Mouse (Mus musculus) limb, embryonic 14.5 days (tissue): ENCODE measurements at regions not wholly inside any gene's neighbourhood (a gene's known extent, or its start where the extent isn't known, plus 50 kb on each side); places are given as distances from the start of the nearest gene placed in this dataset.

Source experiments
- ATAC-seq: fragments of 200-750 bp; cut with Nextera tagmentation; 2 replicates; pipeline ENCODE4 v1.8.0; 2017; ENCODE audit warnings: low read depth, moderate number of reproducible peaks, moderate TSS enrichment; ENCODE audit not compliant: low FRiP score
- DNase-seq: peaks from one replicate; pipeline ENCODE4 v3.0.0-alpha.2; 2015; ENCODE audit warnings: low spot score
- H3K27ac ChIP-seq: fragments of 300-500 bp; sonication (generic); replicated peaks from 2 replicates; pipeline ENCODE4 v1.5.1; 2014; ENCODE audit warnings: low read depth, mild to moderate bottlenecking, low read length, moderate library complexity, mixed read lengths
- H3K27me3 ChIP-seq: fragments of 300-500 bp; sonication (generic); 2 replicates; pipeline ENCODE4 v1.6.1; 2014; ENCODE audit warnings: low read length, mixed read lengths; ENCODE audit not compliant: control insufficient read depth, insufficient read depth
- H3K36me3 ChIP-seq: fragments of 300-500 bp; sonication (generic); 2 replicates; pipeline ENCODE4 v1.6.1; 2014; ENCODE audit warnings: mild to moderate bottlenecking, low read length, moderate library complexity, mixed read lengths; ENCODE audit not compliant: control insufficient read depth, insufficient read depth
- H3K4me1 ChIP-seq: fragments of 300-500 bp; sonication (generic); 2 replicates; pipeline ENCODE4 v1.6.1; 2014; ENCODE audit warnings: antibody characterized with exemption, low read length, mixed read lengths; ENCODE audit not compliant: control insufficient read depth, insufficient read depth
- H3K4me2 ChIP-seq: fragments of 300-500 bp; sonication (generic); replicated peaks from 2 replicates; pipeline ENCODE4 v1.6.1; 2014; ENCODE audit warnings: low read depth, mild to moderate bottlenecking, low read length, moderate library complexity; ENCODE audit not compliant: severe bottlenecking
- H3K4me3 ChIP-seq: fragments of 300-500 bp; sonication (generic); replicated peaks from 2 replicates; pipeline ENCODE4 v1.5.1; 2014; ENCODE audit warnings: low read length
- H3K9ac ChIP-seq: fragments of 300-500 bp; sonication (generic); 2 replicates; pipeline ENCODE4 v1.6.1; 2014; ENCODE audit warnings: mild to moderate bottlenecking, low read depth, low read length, moderate library complexity; ENCODE audit not compliant: severe bottlenecking
- H3K9me3 ChIP-seq: fragments of 300-500 bp; sonication (generic); 2 replicates; pipeline ENCODE4 v1.6.1; 2016; ENCODE audit warnings: low read length; ENCODE audit not compliant: control insufficient read depth
- POLR2A ChIP-seq: fragments of 200-500 bp; IDR thresholded peaks from 2 replicates; pipeline ENCODE4 v1.8.0; 2012; ENCODE audit warnings: inconsistent platforms, mild to moderate bottlenecking, moderate library complexity, borderline replicate concordance; ENCODE audit not compliant: insufficient read depth, insufficient read length; ENCODE audit errors: extremely low read depth
- WGBS: fragments of 180-500 bp; shearing (Covaris S2); extraction: QIAGEN DNeasy Blood & Tissue Kit; methylation state at CpG from one replicate; pipeline ENCODE4 v1.1.7; 2014; 5-methylcytosine and 5-hydroxymethylcytosine counted together

DNA sequence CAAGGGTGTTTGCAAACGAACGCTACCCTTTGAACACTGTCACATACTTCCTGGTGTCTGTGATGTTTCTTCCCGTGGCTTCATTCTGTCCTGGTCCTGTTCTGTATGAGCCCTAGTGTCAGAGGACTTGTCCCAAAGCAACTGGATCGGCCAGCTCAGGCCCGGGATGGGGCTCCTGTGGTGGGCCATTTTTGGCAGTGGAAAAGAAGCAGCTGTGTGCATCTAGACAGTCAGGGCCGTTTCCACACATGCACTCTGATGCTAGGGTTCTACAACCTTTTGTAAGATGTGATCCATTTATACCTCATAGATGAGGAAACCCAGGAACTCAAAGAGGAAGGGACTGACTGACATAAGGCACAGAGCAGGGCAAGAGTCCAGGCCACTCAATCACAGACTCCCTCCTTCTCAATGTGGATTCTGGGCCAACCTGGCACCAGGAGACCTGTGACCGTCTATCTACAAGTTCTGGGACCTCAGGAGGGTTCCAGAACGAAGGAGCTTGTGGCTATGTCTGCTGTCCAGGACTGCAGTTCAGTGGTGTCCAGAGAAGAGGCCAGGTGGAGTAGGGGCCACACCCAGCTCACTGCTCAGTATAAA lies 155.2 kb downstream of the Trim29 start:
- no peak overlapping the region for H3K9ac ChIP-seq
- no peak overlapping the region for H3K4me3 ChIP-seq
- H3K4me2 ChIP-seq = no peak overlapping the region
- ATAC-seq (no peak), DNase-seq (no peak)
- H3K27ac ChIP-seq = no peak overlapping the region
- no peaks in the 10 kb centered on the region for H3K36me3 ChIP-seq
- H3K9me3 ChIP-seq = no peaks in the 10 kb centered on the region
- 68% methylated on average over 8 of the region's 8 CpGs for WGBS
- no peaks in the 10 kb centered on the region for H3K27me3 ChIP-seq
- no peaks in the 10 kb centered on the region for H3K4me1 ChIP-seq
- no peak for TF ChIP-seq POLR2A

DNA sequence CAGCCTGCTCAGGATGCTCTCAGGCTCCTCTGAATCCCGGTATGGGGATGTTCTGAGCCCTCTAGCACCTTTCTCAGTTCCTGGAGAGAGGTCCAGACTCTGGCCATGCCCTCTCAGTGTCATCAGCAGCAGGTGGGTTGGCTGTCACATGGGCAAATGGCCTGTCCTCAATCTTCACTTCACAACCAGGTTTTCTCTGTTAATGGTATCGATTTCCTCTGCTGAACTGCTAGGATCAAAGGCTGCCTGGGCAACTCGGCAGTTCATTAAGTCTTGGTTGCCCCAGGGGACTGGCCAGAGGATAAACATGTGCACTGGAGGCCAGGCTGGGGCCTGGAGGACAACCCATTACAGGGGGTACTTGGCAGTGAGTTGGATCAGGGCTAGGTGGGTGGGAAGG lies 156.2 kb downstream of the Trim29 start:
- 14% methylated on average over 3 of the region's 3 CpGs for WGBS
- no peaks in the 10 kb centered on the region for H3K9me3 ChIP-seq
- TF ChIP-seq POLR2A = no peak
- no peak overlapping the region for H3K4me3 ChIP-seq
- no peak overlapping the region for H3K27ac ChIP-seq
- H3K4me1 ChIP-seq = no peaks in the 10 kb centered on the region
- no peak overlapping the region for H3K9ac ChIP-seq
- H3K27me3 ChIP-seq = no peaks in the 10 kb centered on the region
- DNase-seq (no peak), ATAC-seq (no peak)
- no peaks in the 10 kb centered on the region for H3K36me3 ChIP-seq
- no peak overlapping the region for H3K4me2 ChIP-seq

DNA sequence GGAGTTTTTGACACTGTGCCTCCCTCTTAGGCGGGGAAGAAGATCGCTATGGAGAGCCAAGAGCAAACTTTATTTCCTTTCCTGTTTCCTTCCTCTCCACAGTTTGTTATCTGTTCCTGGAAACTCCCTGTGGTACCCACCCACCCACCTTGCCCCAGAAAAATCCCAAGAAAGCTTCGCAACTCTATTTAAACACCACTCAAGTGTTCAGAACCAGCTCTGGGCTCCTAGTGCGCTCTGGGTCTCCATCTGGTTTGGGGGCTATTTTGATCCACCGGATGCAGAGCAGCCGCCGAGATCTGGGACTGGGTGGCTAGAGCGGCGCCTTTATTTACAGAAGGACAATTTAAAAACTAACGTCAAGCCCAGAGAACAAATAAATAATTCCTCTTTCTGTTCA lies 158.6 kb downstream of the Trim29 start:
- Histone ChIP-seq H3K4me2 (no peak overlapping the region), H3K27me3 (no peaks in the 10 kb centered on the region), H3K4me3 (no peak overlapping the region), H3K27ac (no peak overlapping the region), H3K9me3 (no peaks in the 10 kb centered on the region), H3K4me1 (no peaks in the 10 kb centered on the region), H3K36me3 (no peaks in the 10 kb centered on the region), H3K9ac (no peak overlapping the region)
- TF ChIP-seq POLR2A = no peak
- ATAC-seq (no peak), DNase-seq (no peak)
- WGBS = 87% methylated on average over 10 of the region's 10 CpGs

- Histone ChIP-seq H3K27ac (no peak overlapping the region), H3K4me1 (no peaks in the 10 kb centered on the region), H3K9me3 (no peaks in the 10 kb centered on the region), H3K4me3 (no peak overlapping the region), H3K36me3 (no peaks in the 10 kb centered on the region), H3K4me2 (no peak overlapping the region), H3K27me3 (no peaks in the 10 kb centered on the region), H3K9ac (no peak overlapping the region)
- no peak for TF ChIP-seq POLR2A
- ATAC-seq (no peak), DNase-seq (no peak)
- 66% methylated on average over 2 of the region's 2 CpGs for WGBS
Observed at GRCm38 (mm10) chr9:43472231-43472630, 161.6 kb downstream of the Trim29 start.

DNA sequence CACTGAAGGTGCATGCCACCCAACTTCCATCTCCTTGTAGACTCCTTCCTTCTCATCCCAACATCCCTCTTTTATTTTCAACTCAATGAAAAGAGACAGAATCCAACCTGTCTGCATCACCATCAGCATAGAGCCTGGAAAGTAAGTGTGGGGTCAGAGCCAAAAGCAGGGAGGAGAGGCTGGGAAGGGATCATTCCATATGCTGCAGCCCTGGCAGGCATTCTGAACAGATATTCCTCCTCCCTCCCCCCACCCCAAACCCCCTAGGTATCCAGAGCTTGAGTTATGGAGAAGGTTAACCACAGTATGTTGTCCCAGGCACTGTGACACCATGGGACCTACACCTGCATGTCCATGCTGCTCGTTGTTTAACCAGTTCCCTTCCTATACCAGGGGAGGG lies 162.5 kb downstream of the Trim29 start:
- H3K4me2 ChIP-seq = no peak overlapping the region
- H3K27me3 ChIP-seq = no peaks in the 10 kb centered on the region
- ATAC-seq (no peak), DNase-seq (no peak)
- H3K9me3 ChIP-seq = no peaks in the 10 kb centered on the region
- H3K27ac ChIP-seq = no peak overlapping the region
- H3K9ac ChIP-seq = no peak overlapping the region
- no peaks in the 10 kb centered on the region for H3K36me3 ChIP-seq
- no peak overlapping the region for H3K4me3 ChIP-seq
- 44% methylated on average over 1 of the region's 1 CpGs for WGBS
- no peaks in the 10 kb centered on the region for H3K4me1 ChIP-seq
- no peak for TF ChIP-seq POLR2A

GRCm38 (mm10) chr9:43473601-43474302 lies 163.1 kb downstream of the Trim29 start:
- Histone ChIP-seq H3K36me3 (no peaks in the 10 kb centered on the region), H3K27me3 (no peaks in the 10 kb centered on the region), H3K4me2 (no peak overlapping the region), H3K4me1 (no peaks in the 10 kb centered on the region), H3K27ac (no peak overlapping the region), H3K4me3 (no peak overlapping the region), H3K9me3 (no peaks in the 10 kb centered on the region), H3K9ac (no peak overlapping the region)
- DNase-seq = peak; percentile 32
- no peak for ATAC-seq
- TF ChIP-seq POLR2A = no peak
- WGBS = 54% methylated on average over 16 of the region's 16 CpGs
